Comparison of ENCODE assay signal across 8 mouse cellular contexts in genomic region chr7:79052521-79053382, GRCm38 (mm10). TPM values are rescaled to one million over a fixed set of nuclear protein-coding genes. Genes with fewer than 3 reads are reported as not detected.
DNase-seq lines count a peak whose midpoint lies in the region; ATAC-seq and TF ChIP-seq lines count a peak whose summit lies in the region.

No protein-coding gene starts in this region.

- WGBS in hindbrain, postnatal 0 days, result 1% methylated on average over 62 of the region's 66 CpGs

- no peak for ATAC-seq in cerebellum, adult (ENCODE audit: insufficient number of reproducible peaks, low FRiP score, low TSS enrichment)
- ATAC-seq in hindbrain, postnatal 0 days, result peak; percentile 71; the same call in 1 of the 2 replicates

- H3K4me2 ChIP-seq in hindbrain, postnatal 0 days (ENCODE audit: low read depth, low read length), result peak overlapping the region; percentile 92

- H3K4me1 ChIP-seq in hindbrain, postnatal 0 days (ENCODE audit: insufficient read depth, low read length), result no peaks in the 10 kb centered on the region

- peak overlapping the region; percentile 28 for H3K9ac ChIP-seq in hindbrain, postnatal 0 days (replicated peaks; ENCODE audit: low read length)

- TF ChIP-seq CTCF in hindbrain, postnatal 0 days (IDR thresholded peaks at IDR 0.05; ENCODE audit: low read depth), result no peak

- no peaks in the 10 kb centered on the region for H3K9me3 ChIP-seq in hindbrain, postnatal 0 days (ENCODE audit: low read length)

- H3K4me3 ChIP-seq in hindbrain, postnatal 0 days (ENCODE audit: low read length), result peak overlapping the region; percentile 50

- H3K36me3 ChIP-seq in hindbrain, postnatal 0 days (ENCODE audit: insufficient read depth, low read length), result no peaks in the 10 kb centered on the region

- peak; percentile 15 to 22 for DNase-seq in cerebellum, postnatal 14 days
- peak; percentile 29 to 33 for DNase-seq in right cerebral cortex, postnatal 10 days (ENCODE audit: low spot score in 2 of 2)
- DNase-seq in right cerebral cortex, adult 18-20 months, result no peak
- peak; percentile 26 for DNase-seq in hindbrain, postnatal 0 days (ENCODE audit: low spot score)
- DNase-seq in right cerebral cortex, postnatal 25 days, result peak; percentile 7
- no peak for DNase-seq in urinary bladder, postnatal 36 days (ENCODE audit: low spot score in 2 of 2)
- DNase-seq in layer of hippocampus, postnatal 25 days (ENCODE audit: extremely low spot score in 1 of 2, low spot score in 1 of 2), result no peak

- no peak overlapping the region for H3K27ac ChIP-seq in hindbrain, postnatal 0 days

- peaks cover 32% of the 10 kb centered on the region for H3K27me3 ChIP-seq in hindbrain, postnatal 0 days (ENCODE audit: insufficient read depth, low read length)

RNA-seq across cellular contexts. Expression of gene Acan, which starts 0.5 kb away (rescaled TPM):
- 3.2 and 3.8 TPM in 2 replicates for total RNA-seq in hindbrain, postnatal 0 days (2014; rRNA removed)
- 0.42 and 0.51 TPM in 2 replicates for polyA plus RNA-seq in hindbrain, postnatal 0 days (2015; fragmentation: Nextera tagmentation; extraction: Ambion mirVana)
- 1 to 10 TPM; 3.0 to 4.0 TPM for total RNA-seq in layer of hippocampus, postnatal 25 days (2021)

Comparison
In these comparisons a context has a peak if more than half of its experiments do, and no peak if none do; other contexts are left out.
1. DNase-seq: peak in cerebellum, postnatal 14 days (2 of 2), right cerebral cortex, postnatal 10 days (2 of 2), hindbrain, postnatal 0 days (single experiment) and right cerebral cortex, postnatal 25 days (single experiment); none in right cerebral cortex, adult 18-20 months (single experiment), urinary bladder, postnatal 36 days (0 of 2) and layer of hippocampus, postnatal 25 days (0 of 2).